Mouse (Mus musculus): Measurements from ENCODE around the gene Higd1a. TPM values are rescaled to one million over a fixed set of nuclear protein-coding genes. Genes with fewer than 3 reads are reported as not detected.

Gene Higd1a
- polyA plus RNA-seq, 1 experiment from 2014 or later: 158 TPM

GRCm38 (mm10) chr9:121830243-121830955, 27.8 kb downstream of the Higd1a start:
- DNase-seq (ENCODE audit: low spot score) (no peak), ATAC-seq (ENCODE audit: low FRiP score) (no peak; the same call in 1 of the 2 replicates)
- Histone ChIP-seq H3K4me1 (replicated peaks; ENCODE audit: control insufficient read depth, insufficient read depth, low read length) (no peaks in the 10 kb centered on the region), H3K27me3 (ENCODE audit: control insufficient read depth, insufficient read depth, low read length) (no peaks in the 10 kb centered on the region), H3K27ac (no peak overlapping the region), H3K36me3 (replicated peaks; ENCODE audit: control insufficient read depth, insufficient read depth) (no peaks in the 10 kb centered on the region), H3K4me2 (replicated peaks) (no peak overlapping the region), H3K9me3 (ENCODE audit: control insufficient read depth, low read length) (no peaks in the 10 kb centered on the region), H3K4me3 (replicated peaks; ENCODE audit: low read length) (no peak overlapping the region), H3K9ac (no peak overlapping the region)
- WGBS: 79% methylated on average over 6 of the region's 6 CpGs

GRCm38 (mm10) chr9:121829270-121829992, 28.7 kb downstream of the Higd1a start:
- Histone ChIP-seq H3K4me2 (replicated peaks) (no peak overlapping the region), H3K4me1 (replicated peaks; ENCODE audit: control insufficient read depth, insufficient read depth, low read length) (no peaks in the 10 kb centered on the region), H3K9ac (no peak overlapping the region), H3K36me3 (replicated peaks; ENCODE audit: control insufficient read depth, insufficient read depth) (no peaks in the 10 kb centered on the region), H3K9me3 (ENCODE audit: control insufficient read depth, low read length) (no peaks in the 10 kb centered on the region), H3K27me3 (ENCODE audit: control insufficient read depth, insufficient read depth, low read length) (no peaks in the 10 kb centered on the region), H3K4me3 (replicated peaks; ENCODE audit: low read length) (no peak overlapping the region), H3K27ac (no peak overlapping the region)
- DNase-seq (ENCODE audit: low spot score) (no peak), ATAC-seq (ENCODE audit: low FRiP score) (no peak)
- WGBS: 77% methylated on average over 7 of the region's 7 CpGs

- Histone ChIP-seq H3K27ac (no peak overlapping the region), H3K9me3 (ENCODE audit: control insufficient read depth, low read length) (no peaks in the 10 kb centered on the region), H3K27me3 (ENCODE audit: control insufficient read depth, insufficient read depth, low read length) (no peaks in the 10 kb centered on the region), H3K36me3 (replicated peaks; ENCODE audit: control insufficient read depth, insufficient read depth) (no peaks in the 10 kb centered on the region), H3K9ac (no peak overlapping the region), H3K4me1 (replicated peaks; ENCODE audit: control insufficient read depth, insufficient read depth, low read length) (no peaks in the 10 kb centered on the region; the same call in 1 of the 2 replicates), H3K4me3 (replicated peaks; ENCODE audit: low read length) (no peak overlapping the region), H3K4me2 (replicated peaks) (no peak overlapping the region)
- no peak for DNase-seq (ENCODE audit: low spot score)
- 83% methylated on average over 6 of the region's 6 CpGs for WGBS
- ATAC-seq (ENCODE audit: low FRiP score): no peak
Observed at GRCm38 (mm10) chr9:121828314-121828713, 29.8 kb downstream of the Higd1a start.

- no peaks in the 10 kb centered on the region for H3K9me3 ChIP-seq (ENCODE audit: control insufficient read depth, low read length)
- H3K4me1 ChIP-seq (replicated peaks; ENCODE audit: control insufficient read depth, insufficient read depth, low read length): peaks cover 4% of the 10 kb centered on the region; the same call in 1 of the 2 replicates
- no peak for ATAC-seq (ENCODE audit: low FRiP score)
- no peak overlapping the region for H3K27ac ChIP-seq
- no peak for DNase-seq (ENCODE audit: low spot score)
- H3K4me2 ChIP-seq (replicated peaks): no peak overlapping the region
- H3K36me3 ChIP-seq (replicated peaks; ENCODE audit: control insufficient read depth, insufficient read depth): no peaks in the 10 kb centered on the region
- H3K27me3 ChIP-seq (ENCODE audit: control insufficient read depth, insufficient read depth, low read length): no peaks in the 10 kb centered on the region
- no peak overlapping the region for H3K4me3 ChIP-seq (replicated peaks; ENCODE audit: low read length)
- H3K9ac ChIP-seq: no peak overlapping the region
- WGBS: 94% methylated on average over 3 of the region's 3 CpGs
Observed at GRCm38 (mm10) chr9:121826356-121826755, 31.8 kb downstream of the Higd1a start.

DNA sequence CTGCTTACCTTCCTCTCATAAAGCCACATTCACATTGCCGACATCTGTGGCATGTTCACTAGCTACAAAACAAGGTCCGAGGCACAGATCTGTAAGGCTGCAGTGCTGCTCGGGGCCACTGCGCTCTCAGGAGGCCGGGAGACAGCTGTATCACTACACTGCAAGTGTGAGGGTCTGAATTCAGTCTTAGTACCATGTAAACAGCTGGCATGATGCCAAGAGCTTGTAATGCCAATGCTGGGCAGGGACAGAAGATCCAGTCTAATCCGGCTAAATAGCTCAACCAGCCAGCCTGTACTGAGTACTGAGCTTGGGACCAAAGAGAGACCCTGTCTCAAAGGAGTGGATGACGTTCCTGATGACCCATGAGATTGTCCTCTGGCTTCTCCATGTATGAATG, 34.2 kb downstream of the Higd1a start:
- H3K4me3 ChIP-seq (replicated peaks; ENCODE audit: low read length): no peak overlapping the region
- ATAC-seq (ENCODE audit: low FRiP score) (peak; percentile 38; the same call in 1 of the 2 replicates), DNase-seq (ENCODE audit: low spot score) (peak; percentile 45)
- no peaks in the 10 kb centered on the region for H3K27me3 ChIP-seq (ENCODE audit: control insufficient read depth, insufficient read depth, low read length)
- no peak overlapping the region for H3K27ac ChIP-seq
- peaks cover 10% of the 10 kb centered on the region; the same call in 1 of the 2 replicates for H3K4me1 ChIP-seq (replicated peaks; ENCODE audit: control insufficient read depth, insufficient read depth, low read length)
- H3K36me3 ChIP-seq (replicated peaks; ENCODE audit: control insufficient read depth, insufficient read depth): no peaks in the 10 kb centered on the region
- H3K9ac ChIP-seq: no peak overlapping the region
- no peak overlapping the region for H3K4me2 ChIP-seq (replicated peaks)
- H3K9me3 ChIP-seq (ENCODE audit: control insufficient read depth, low read length): no peaks in the 10 kb centered on the region
- WGBS: 61% methylated on average over 7 of the region's 7 CpGs

DNA sequence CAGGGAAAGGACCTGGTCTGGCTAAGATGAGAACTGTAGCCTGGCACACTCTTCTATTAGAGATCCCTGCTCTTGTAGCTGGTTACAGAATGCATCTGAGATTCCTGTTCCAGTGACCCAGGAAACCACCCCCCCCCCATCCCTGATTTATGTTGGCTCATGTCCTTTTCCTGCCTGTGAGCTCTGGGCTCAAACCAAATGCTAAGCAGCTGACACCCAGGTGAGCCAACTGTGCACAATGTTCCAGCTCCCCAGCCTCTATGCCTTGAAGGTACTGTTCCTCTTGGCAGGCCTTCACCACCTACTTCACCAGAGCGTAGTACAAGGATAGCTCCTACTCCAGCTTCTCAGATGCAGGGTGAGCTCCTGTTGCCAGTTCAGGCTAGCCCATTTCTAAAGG, 35.1 kb downstream of the Higd1a start:
- Histone ChIP-seq H3K27ac (peak overlapping the region; percentile 70), H3K4me1 (replicated peaks; ENCODE audit: control insufficient read depth, insufficient read depth, low read length) (peaks cover 10% of the 10 kb centered on the region; the same call in 1 of the 2 replicates), H3K27me3 (ENCODE audit: control insufficient read depth, insufficient read depth, low read length) (no peaks in the 10 kb centered on the region), H3K9ac (no peak overlapping the region), H3K9me3 (ENCODE audit: control insufficient read depth, low read length) (no peaks in the 10 kb centered on the region), H3K36me3 (replicated peaks; ENCODE audit: control insufficient read depth, insufficient read depth) (no peaks in the 10 kb centered on the region), H3K4me2 (replicated peaks) (no peak overlapping the region), H3K4me3 (replicated peaks; ENCODE audit: low read length) (no peak overlapping the region)
- 83% methylated on average over 1 of the region's 1 CpGs for WGBS
- ATAC-seq (ENCODE audit: low FRiP score) (peak; percentile 32), DNase-seq (ENCODE audit: low spot score) (no peak)

- Histone ChIP-seq H3K27me3 (ENCODE audit: control insufficient read depth, insufficient read depth, low read length) (no peaks in the 10 kb centered on the region), H3K36me3 (replicated peaks; ENCODE audit: control insufficient read depth, insufficient read depth) (no peaks in the 10 kb centered on the region), H3K4me2 (replicated peaks) (no peak overlapping the region), H3K27ac (peak overlapping the region; percentile 70), H3K4me3 (replicated peaks; ENCODE audit: low read length) (no peak overlapping the region), H3K4me1 (replicated peaks; ENCODE audit: control insufficient read depth, insufficient read depth, low read length) (peaks cover 10% of the 10 kb centered on the region; the same call in 1 of the 2 replicates), H3K9me3 (ENCODE audit: control insufficient read depth, low read length) (no peaks in the 10 kb centered on the region), H3K9ac (0 out of 2 replicates have a peak overlapping the region, but pooled peaks have one; percentile 20)
- WGBS: 44% methylated on average over 6 of the region's 6 CpGs
- ATAC-seq (ENCODE audit: low FRiP score) (peak; percentile 79), DNase-seq (ENCODE audit: low spot score) (peak; percentile 44)
Observed at GRCm38 (mm10) chr9:121822585-121822991, 35.6 kb downstream of the Higd1a start.

DNA sequence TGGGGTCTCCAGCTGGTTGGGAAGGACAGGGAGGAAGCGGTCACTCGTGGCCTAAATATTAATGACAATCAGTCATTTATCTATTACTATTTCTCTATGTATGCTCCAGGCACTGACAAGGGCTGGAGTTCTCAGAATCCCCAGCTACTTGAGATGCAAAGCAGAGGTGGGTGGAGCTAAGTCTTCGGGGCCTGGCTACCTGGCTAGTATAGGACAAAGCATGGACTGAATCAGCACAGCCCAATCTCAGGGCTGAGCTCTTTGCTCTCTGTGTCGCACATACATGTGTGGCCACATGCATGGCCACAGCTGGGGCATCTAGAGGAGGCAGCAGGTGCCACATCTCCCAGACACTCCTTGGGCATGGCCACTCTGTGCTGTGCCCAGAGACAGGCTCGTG, 37.4 kb downstream of the Higd1a start:
- no peaks in the 10 kb centered on the region for H3K9me3 ChIP-seq (ENCODE audit: control insufficient read depth, low read length)
- no peak overlapping the region for H3K4me3 ChIP-seq (replicated peaks; ENCODE audit: low read length)
- peaks cover 10% of the 10 kb centered on the region; the same call in 1 of the 2 replicates for H3K4me1 ChIP-seq (replicated peaks; ENCODE audit: control insufficient read depth, insufficient read depth, low read length)
- H3K4me2 ChIP-seq (replicated peaks): no peak overlapping the region
- ATAC-seq (ENCODE audit: low FRiP score): no peak
- no peak for DNase-seq (ENCODE audit: low spot score)
- no peaks in the 10 kb centered on the region for H3K36me3 ChIP-seq (replicated peaks; ENCODE audit: control insufficient read depth, insufficient read depth)
- 71% methylated on average over 5 of the region's 5 CpGs for WGBS
- H3K27ac ChIP-seq: no peak overlapping the region
- no peaks in the 10 kb centered on the region for H3K27me3 ChIP-seq (ENCODE audit: control insufficient read depth, insufficient read depth, low read length)
- no peak overlapping the region for H3K9ac ChIP-seq

DNA sequence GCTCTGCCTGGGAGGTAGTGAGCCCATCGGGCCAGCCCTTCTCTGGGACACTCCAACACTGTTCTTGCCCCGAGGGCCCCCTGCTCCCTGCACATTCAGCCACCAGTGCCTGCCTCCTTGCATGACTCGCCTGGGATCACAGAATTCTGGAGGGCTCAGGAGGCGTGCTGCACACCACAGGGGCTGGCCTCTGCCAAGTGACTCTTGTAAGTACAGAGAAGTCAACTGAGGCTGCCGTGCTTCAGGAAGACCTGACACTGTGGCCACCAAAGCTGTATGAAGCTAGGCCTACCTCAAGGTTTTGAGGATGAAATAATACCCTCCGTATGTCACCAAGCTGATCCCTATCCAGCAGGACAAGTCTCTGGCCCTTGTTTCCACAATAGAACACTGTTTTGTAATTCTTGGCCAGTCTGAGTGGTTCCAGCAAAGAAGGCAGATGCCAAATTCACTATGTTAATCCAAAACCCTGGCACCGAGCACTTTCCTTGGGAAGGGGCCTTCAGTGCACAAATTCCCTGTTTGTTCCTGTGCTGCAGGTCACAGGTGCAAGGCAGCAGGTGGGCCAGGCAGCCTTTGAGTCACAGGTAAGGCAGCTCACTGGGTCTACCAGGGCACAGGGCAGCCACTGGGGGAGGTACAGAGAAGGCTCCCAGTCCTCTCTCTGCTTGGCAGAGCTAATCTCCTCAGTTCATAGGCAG, 38.2 kb downstream of the Higd1a start:
- ATAC-seq (ENCODE audit: low FRiP score) (no peak), DNase-seq (ENCODE audit: low spot score) (no peak)
- Histone ChIP-seq H3K36me3 (replicated peaks; ENCODE audit: control insufficient read depth, insufficient read depth) (no peaks in the 10 kb centered on the region), H3K9ac (no peak overlapping the region), H3K9me3 (ENCODE audit: control insufficient read depth, low read length) (no peaks in the 10 kb centered on the region), H3K4me2 (replicated peaks) (no peak overlapping the region), H3K4me1 (replicated peaks; ENCODE audit: control insufficient read depth, insufficient read depth, low read length) (peaks cover 10% of the 10 kb centered on the region; the same call in 1 of the 2 replicates), H3K27me3 (ENCODE audit: control insufficient read depth, insufficient read depth, low read length) (no peaks in the 10 kb centered on the region), H3K27ac (peak overlapping the region; percentile 20; the same call in 1 of the 2 replicates), H3K4me3 (replicated peaks; ENCODE audit: low read length) (no peak overlapping the region)
- WGBS: 48% methylated on average over 7 of the region's 7 CpGs
